Mouse (Mus musculus) MN1 (cell line): Measurements from ENCODE around the gene Nsd2.
"Not testable (repeated sequence)": the region's sequence is repeated elsewhere in the genome, so short reads cannot be mapped to it uniquely, and the experiment has no call there.

Experiments used
- DNase-seq: peaks from one replicate; pipeline ENCODE4 v3.0.0-alpha.2; 2016; ENCODE audit warnings: low spot score

Nsd2 gene

GRCm38 (mm10) chr5:33851466-33851865, 30.9 kb downstream of the Nsd2 start:
- DNase-seq: no peak

GRCm38 (mm10) chr5:33853086-33853485, 32.6 kb downstream of the Nsd2 start:
- no peak for DNase-seq

DNA sequence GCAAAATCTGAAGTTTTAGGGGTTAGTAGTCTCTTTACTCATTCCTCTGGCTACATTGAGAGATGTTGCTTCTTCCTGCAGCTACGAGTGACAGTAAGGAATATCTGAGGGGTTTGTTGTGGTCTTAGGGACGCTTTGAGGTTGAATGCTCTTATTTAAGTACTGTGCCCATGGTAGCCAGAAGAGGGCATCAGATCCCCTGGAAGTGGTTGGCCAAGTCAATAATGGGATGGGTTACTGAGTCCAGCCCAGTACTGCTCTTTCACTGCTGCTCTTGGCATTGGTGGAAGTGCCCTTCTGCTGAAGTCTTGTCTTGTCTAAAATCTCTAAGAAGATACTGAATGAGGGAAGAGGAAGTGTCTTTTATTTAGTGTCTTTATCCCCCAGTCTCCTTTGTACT, 33.5 kb downstream of the Nsd2 start:
- no peak for DNase-seq

DNA sequence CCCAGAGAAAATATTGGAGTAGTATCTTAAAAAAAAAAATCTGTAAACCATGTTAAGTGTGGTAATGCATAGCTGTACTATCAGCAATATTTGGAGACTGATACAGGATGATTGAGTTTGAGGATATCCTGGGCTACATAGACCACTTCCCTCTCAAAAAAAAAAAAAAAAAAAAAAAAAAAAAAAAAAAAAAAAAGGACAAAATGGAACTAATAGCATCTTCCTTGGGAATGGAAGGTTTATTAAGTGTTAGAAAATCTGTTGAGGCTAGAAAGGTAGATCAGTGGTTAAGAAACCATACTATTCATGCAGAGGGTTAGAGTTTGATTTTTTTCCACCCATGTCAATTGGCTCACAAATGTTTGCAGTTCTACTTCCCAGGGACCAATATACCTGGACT, 37.2 kb downstream of the Nsd2 start:
- DNase-seq: no peak

- no peak for DNase-seq
Observed at GRCm38 (mm10) chr5:33875472-33875871, 54.9 kb downstream of the Nsd2 start.

GRCm38 (mm10) chr5:33881118-33881517, 60.6 kb downstream of the Nsd2 start:
- no peak for DNase-seq

DNA sequence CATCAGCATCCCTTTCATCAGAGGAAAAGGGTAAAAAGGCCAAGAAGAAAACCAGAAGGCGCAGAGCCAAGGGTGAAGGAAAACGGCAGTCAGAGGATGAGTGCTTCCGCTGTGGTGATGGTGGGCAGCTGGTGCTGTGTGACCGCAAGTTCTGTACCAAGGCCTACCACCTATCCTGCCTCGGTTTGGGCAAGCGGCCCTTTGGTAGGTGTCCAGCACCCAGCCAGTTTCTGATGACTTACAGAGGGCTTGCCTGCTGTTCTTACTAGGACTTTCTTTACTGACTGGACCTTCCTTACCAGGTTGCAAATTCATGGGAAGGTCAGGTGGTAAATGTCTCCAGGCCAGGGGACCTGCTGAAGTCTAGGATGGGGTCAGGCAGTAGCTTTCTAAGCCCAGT, 72.9 kb downstream of the Nsd2 start:
- no peak for DNase-seq

GRCm38 (mm10) chr5:33895116-33895515, 74.6 kb downstream of the Nsd2 start:
- no peak for DNase-seq

DNA sequence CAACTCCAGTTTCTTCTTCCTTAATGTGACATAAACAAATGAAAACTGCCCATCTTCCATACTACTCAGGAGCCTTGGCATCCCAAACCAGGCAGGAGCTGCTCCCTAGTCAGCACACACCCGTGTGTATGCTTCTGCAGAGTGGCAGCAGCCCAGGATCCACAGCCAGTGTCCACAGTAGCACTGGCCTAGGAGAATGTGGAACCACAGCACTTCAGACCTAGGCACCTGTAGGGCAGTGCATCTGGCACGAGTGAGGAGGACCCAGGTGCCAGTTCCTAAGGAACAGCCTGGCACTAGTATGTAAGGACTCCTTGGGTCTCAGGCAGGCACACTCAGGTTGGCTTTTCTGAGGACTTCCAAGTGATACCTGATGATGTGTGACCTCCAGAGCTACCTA, 76.6 kb downstream of the Nsd2 start:
- no peak for DNase-seq

- DNase-seq: no peak
Observed at GRCm38 (mm10) chr5:33898671-33899070, 78.1 kb downstream of the Nsd2 start.

DNA sequence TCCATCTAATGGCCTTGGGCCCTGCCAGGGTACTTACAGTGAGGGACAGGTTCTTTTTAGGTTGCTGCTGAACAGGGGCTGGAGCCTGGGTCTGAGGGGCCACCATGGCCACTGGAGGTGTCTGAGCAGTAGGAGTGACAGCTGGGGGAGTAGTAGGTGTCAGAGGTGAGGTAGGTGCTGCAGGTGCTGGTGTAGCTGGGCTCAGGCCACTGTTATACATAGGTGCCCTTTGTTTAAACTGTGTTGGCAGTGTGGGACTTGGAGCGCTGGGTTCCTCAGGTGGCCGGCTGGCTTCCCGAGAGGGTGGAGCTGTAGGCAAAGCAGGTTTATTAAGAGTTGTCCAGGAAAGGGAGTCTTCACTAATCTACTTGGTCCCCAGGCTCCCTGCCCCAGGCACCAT, 78.7 kb downstream of the Nsd2 start:
- no peak for DNase-seq

- DNase-seq: no peak
Observed at GRCm38 (mm10) chr5:33900101-33900500, 79.6 kb downstream of the Nsd2 start.

GRCm38 (mm10) chr5:33900701-33901263, 80.3 kb downstream of the Nsd2 start:
- DNase-seq: no peak

DNA sequence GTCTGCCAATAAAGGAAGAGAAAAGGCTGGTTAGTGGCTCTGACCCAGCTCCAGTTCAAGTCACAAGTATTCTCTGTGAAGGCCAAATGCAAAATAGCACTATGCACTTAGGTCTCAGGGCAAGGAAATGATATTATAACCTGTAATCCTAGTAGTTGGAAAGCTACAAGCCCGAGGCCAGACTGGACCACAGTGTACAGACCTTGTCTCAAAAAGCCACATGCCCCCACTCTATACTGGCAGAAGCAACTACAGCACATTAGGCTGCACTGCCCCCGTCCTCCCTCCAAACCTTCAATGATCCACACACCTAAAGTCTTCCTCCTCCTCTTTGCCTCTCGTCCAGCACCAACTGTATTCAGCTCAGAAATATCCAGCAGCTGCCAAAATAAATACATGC, 80.8 kb downstream of the Nsd2 start:
- no peak for DNase-seq

GRCm38 (mm10) chr5:33902696-33903095, 82.2 kb downstream of the Nsd2 start:
- no peak for DNase-seq

- no peak for DNase-seq
Observed at GRCm38 (mm10) chr5:33903176-33903575, 82.7 kb downstream of the Nsd2 start.

DNA sequence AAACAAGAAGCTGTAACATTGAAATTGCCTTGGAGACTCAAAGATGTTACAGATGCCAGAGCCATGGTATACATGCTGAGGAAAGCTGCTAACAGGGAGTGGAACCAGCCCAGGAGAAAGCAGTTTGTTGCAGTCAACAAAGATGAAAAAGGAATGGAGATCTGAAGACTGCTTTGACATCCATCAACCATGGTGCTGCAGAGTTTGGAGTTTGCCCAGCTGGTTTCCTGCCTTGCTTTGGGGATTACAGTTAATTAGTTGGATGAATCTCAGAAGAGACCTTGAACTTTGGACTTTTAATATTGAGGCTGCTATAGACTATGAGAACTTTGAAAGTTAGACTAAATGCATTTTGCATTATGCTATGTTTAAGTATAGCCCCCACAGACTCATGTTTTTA, 94.5 kb downstream of the Nsd2 start:
- not testable (repeated sequence) for DNase-seq

GRCm38 (mm10) chr5:33916616-33917015, 96.1 kb downstream of the Nsd2 start:
- DNase-seq: not testable (repeated sequence)

DNA sequence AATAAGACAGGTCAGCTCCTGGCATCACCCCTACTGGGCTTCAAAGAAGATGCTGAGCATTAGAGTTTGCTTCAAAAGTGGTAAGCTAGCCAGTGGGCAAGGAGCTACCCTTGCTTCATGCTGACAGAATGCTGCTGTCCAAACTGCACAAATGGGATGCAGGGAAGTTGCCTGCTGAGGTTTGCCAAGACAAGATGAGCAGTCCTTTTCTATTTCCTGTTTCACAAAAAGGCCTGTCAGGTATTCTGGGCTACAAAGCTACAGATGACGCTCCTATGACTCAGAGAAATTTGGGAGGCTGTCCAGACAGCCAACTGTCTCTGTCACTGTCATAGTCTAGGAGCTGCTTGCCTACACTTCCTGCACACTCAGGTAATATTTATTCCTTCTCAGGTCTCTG, 98.9 kb downstream of the Nsd2 start:
- peak; percentile 17 for DNase-seq

- DNase-seq: no peak
Observed at GRCm38 (mm10) chr5:33920037-33920436, 99.5 kb downstream of the Nsd2 start.

DNA sequence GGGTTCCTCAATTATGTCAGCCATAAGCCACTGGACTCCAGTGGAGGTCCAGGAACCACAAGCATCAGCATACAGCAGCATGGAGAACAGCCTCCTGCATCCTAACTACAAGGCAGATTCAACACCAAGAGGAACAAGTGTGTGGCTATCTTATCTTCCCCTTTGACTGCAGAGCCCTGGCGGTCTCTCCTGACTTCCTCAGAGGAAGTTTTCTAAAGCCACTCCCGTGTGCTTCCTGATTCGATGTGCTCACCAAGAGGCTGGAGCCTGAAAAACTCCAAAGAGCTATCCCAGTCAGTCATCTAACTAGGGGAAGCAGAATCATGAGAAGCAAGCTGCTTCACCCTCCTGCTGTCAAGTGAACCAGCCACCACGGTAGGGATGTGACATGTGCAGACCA, 100.4 kb downstream of the Nsd2 start:
- no peak for DNase-seq

GRCm38 (mm10) chr5:33921486-33922235, 101.1 kb downstream of the Nsd2 start:
- DNase-seq: no peak

DNA sequence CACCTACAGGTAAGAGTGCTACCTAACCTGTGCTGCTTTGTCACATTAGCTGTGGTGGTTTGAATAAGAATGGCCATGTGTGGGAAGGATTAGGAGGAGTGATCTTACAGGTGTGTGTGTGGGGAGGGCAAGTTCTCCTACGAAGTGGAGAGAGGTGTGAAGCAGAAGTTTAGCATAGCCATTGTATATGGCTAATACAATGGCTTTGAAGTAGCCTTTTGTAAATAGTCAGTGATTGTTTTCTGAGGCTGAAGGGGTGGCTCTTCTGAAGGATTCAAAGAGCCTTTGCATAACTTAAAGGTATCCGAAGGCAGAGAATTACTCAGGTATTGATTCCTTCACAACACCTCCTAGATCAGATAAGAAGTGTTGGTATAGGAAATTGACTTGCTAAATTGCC, 102.0 kb downstream of the Nsd2 start:
- no peak for DNase-seq

GRCm38 (mm10) chr5:33926170-33926569, 105.6 kb downstream of the Nsd2 start:
- DNase-seq: no peak
